Mouse (Mus musculus) kidney, adult 8-10 months (tissue): ENCODE results near the gene Lmo3.

Experiments
- DNase-seq, 2 experiments: peaks; one replicate each; pipeline ENCODE4 v3.0.0; 2022

Lmo3 gene

GRCm38 (mm10) chr6:138421931-138422531 is 159.7 kb downstream of the Lmo3 start:
- no peak for DNase-seq

- DNase-seq, result no peak
These were observed 160.6 kb downstream of the Lmo3 start for GRCm38 (mm10) chr6:138421191-138421613.

GRCm38 (mm10) chr6:138420536-138420891 is 161.3 kb downstream of the Lmo3 start:
- no peak for DNase-seq

- DNase-seq, result no peak
These were observed 161.8 kb downstream of the Lmo3 start for GRCm38 (mm10) chr6:138419871-138420535.

- DNase-seq, result no peak
These were observed 169.7 kb downstream of the Lmo3 start for GRCm38 (mm10) chr6:138412075-138412474.

GRCm38 (mm10) chr6:138402031-138402430 is 179.7 kb downstream of the Lmo3 start:
- DNase-seq, result no peak

- no peak for DNase-seq
These were observed 182.9 kb downstream of the Lmo3 start for GRCm38 (mm10) chr6:138398836-138399235.

- DNase-seq, result no peak
These were observed 190.7 kb downstream of the Lmo3 start for GRCm38 (mm10) chr6:138391085-138391484.

- no peak for DNase-seq
These were observed 193.4 kb downstream of the Lmo3 start for GRCm38 (mm10) chr6:138388168-138388936.

GRCm38 (mm10) chr6:138383208-138383607 is 198.6 kb downstream of the Lmo3 start:
- no peak for DNase-seq

- no peak for DNase-seq
These were observed 210.6 kb downstream of the Lmo3 start for GRCm38 (mm10) chr6:138371176-138371575.

- DNase-seq, result no peak
These were observed 217.7 kb downstream of the Lmo3 start for GRCm38 (mm10) chr6:138364111-138364510.

- peak in 1 of 2 experiments; percentile 29 for DNase-seq
These were observed 231.0 kb downstream of the Lmo3 start for GRCm38 (mm10) chr6:138350587-138351345.

GRCm38 (mm10) chr6:138346558-138346957 is 235.2 kb downstream of the Lmo3 start:
- DNase-seq, result no peak

- DNase-seq, result no peak
These were observed 245.9 kb downstream of the Lmo3 start for GRCm38 (mm10) chr6:138335858-138336257.

GRCm38 (mm10) chr6:138333991-138334390 is 247.8 kb downstream of the Lmo3 start:
- DNase-seq, result no peak

GRCm38 (mm10) chr6:138325744-138326400 is 255.9 kb downstream of the Lmo3 start:
- no peak for DNase-seq

- DNase-seq, result no peak
These were observed 256.6 kb downstream of the Lmo3 start for GRCm38 (mm10) chr6:138325145-138325544.

GRCm38 (mm10) chr6:138323325-138323724 is 258.4 kb downstream of the Lmo3 start:
- no peak for DNase-seq

GRCm38 (mm10) chr6:138320190-138320737 is 261.5 kb downstream of the Lmo3 start:
- DNase-seq, result no peak
